Mouse (Mus musculus): ENCODE measurements around the gene Jpt1.

Jpt1 gene

Small RNA genes within 50 kb of the gene (microRNA-seq; reads per million reads assigned to microRNA genes)
- 0 to 0.11 reads per million in 2 experiments for gene Mir3968
